Mouse (Mus musculus): ENCODE results near the gene Gm8297. TPM values are rescaled to one million over a fixed set of nuclear protein-coding genes. Genes with fewer than 3 reads are reported as not detected.
"Not testable (repeated sequence)": the region's sequence is repeated elsewhere in the genome, so short reads cannot be mapped to it uniquely, and the experiment has no call there.

Gm8297 gene
- polyA plus RNA-seq (2014; fragmentation: Nextera tagmentation; extraction: Ambion mirVana): not detected in 2 replicates

GRCm38 (mm10) chr14:4983635-4984034 is at the start of gene Gm8297:
Gene Gm8297, plus strand, starts transcription at chr14:4983935.
- H3K9ac ChIP-seq (replicated peaks; ENCODE audit: low read length); H3K27ac ChIP-seq (replicated peaks; ENCODE audit: low read depth, low read length); H3K9me3 ChIP-seq (replicated peaks; ENCODE audit: control insufficient read depth, low read length); DNase-seq (ENCODE audit: low spot score); H3K4me3 ChIP-seq (ENCODE audit: low read depth, low read length); H3K36me3 ChIP-seq (replicated peaks; ENCODE audit: control insufficient read depth, insufficient read depth, low read depth, low read length); H3K4me2 ChIP-seq (ENCODE audit: low read depth, low read length); H3K27me3 ChIP-seq (ENCODE audit: control insufficient read depth, insufficient read depth, low read length); ATAC-seq (replicated peaks; ENCODE audit: insufficient number of reproducible peaks, low FRiP score, low TSS enrichment, low read depth); H3K4me1 ChIP-seq (ENCODE audit: control insufficient read depth, insufficient read depth, low read length): not testable (repeated sequence)

GRCm38 (mm10) chr14:5015591-5015990 is 31.9 kb downstream of the Gm8297 start, which contains the start of gene Gm3298:
Gene Gm3298, plus strand, starts transcription at chr14:5015891.
- ATAC-seq (replicated peaks; ENCODE audit: insufficient number of reproducible peaks, low FRiP score, low TSS enrichment, low read depth); H3K9ac ChIP-seq (replicated peaks; ENCODE audit: low read length); H3K36me3 ChIP-seq (replicated peaks; ENCODE audit: control insufficient read depth, insufficient read depth, low read depth, low read length); H3K27me3 ChIP-seq (ENCODE audit: control insufficient read depth, insufficient read depth, low read length); H3K4me1 ChIP-seq (ENCODE audit: control insufficient read depth, insufficient read depth, low read length); H3K27ac ChIP-seq (replicated peaks; ENCODE audit: low read depth, low read length); H3K4me3 ChIP-seq (ENCODE audit: low read depth, low read length); DNase-seq (ENCODE audit: low spot score); H3K4me2 ChIP-seq (ENCODE audit: low read depth, low read length); H3K9me3 ChIP-seq (replicated peaks; ENCODE audit: control insufficient read depth, low read length): not testable (repeated sequence)
- WGBS: no CpG with 5 or more reads among the region's 2 CpGs

Other genes with a start within 250 kb of the Gm8297 start
- not detected in 2 replicates for gene Gm9602, start 207.6 kb upstream of the Gm8297 start, polyA plus RNA-seq (2014; fragmentation: Nextera tagmentation; extraction: Ambion mirVana)
- gene Gm3269, start 145.8 kb upstream of the Gm8297 start, polyA plus RNA-seq (2014; fragmentation: Nextera tagmentation; extraction: Ambion mirVana): not detected in 2 replicates
- gene Gm3264, start 128.4 kb upstream of the Gm8297 start, polyA plus RNA-seq (2014; fragmentation: Nextera tagmentation; extraction: Ambion mirVana): 1.1 and 1.7 TPM in 2 replicates
- not detected in 2 replicates for gene Gm3278, start 91.5 kb upstream of the Gm8297 start, polyA plus RNA-seq (2014; fragmentation: Nextera tagmentation; extraction: Ambion mirVana)
- not detected in 2 replicates for gene Gm3298, start 32.0 kb downstream of the Gm8297 start, polyA plus RNA-seq (2014; fragmentation: Nextera tagmentation; extraction: Ambion mirVana)
- not detected in 2 replicates for gene 4930555G01Rik, start 66.7 kb downstream of the Gm8297 start, polyA plus RNA-seq (2014; fragmentation: Nextera tagmentation; extraction: Ambion mirVana)
- gene Gm8281, start 87.1 kb downstream of the Gm8297 start, polyA plus RNA-seq (2014; fragmentation: Nextera tagmentation; extraction: Ambion mirVana): 2.0 and 2.2 TPM in 2 replicates
- not detected in 2 replicates for gene Gm8279, start 147.6 kb downstream of the Gm8297 start, polyA plus RNA-seq (2014; fragmentation: Nextera tagmentation; extraction: Ambion mirVana)
- gene Gm3317, start 180.6 kb downstream of the Gm8297 start, polyA plus RNA-seq (2014; fragmentation: Nextera tagmentation; extraction: Ambion mirVana): not detected in 2 replicates
- gene Gm8271, start 201.9 kb downstream of the Gm8297 start, polyA plus RNA-seq (2014; fragmentation: Nextera tagmentation; extraction: Ambion mirVana): not detected in 2 replicates

Measured in embryonic facial prominence, embryonic 11.5 days (tissue).